Mouse (Mus musculus) liver, postnatal 0 days (tissue): ENCODE measurements around the gene Kyat3.
"Not testable (repeated sequence)": the region's sequence is repeated elsewhere in the genome, so short reads cannot be mapped to it uniquely, and the experiment has no call there.

Source experiments
- CTCF ChIP-seq: sonication (generic); IDR thresholded peaks from 2 replicates; pipeline ENCODE4 v1.5.1; 2016; ENCODE audit warnings: antibody characterized with exemption, low read depth
- EP300 ChIP-seq: IDR thresholded peaks from 2 replicates; pipeline ENCODE4 v1.6.1; 2016; ENCODE audit warnings: antibody characterized with exemption, low read depth, mild to moderate bottlenecking

DNA sequence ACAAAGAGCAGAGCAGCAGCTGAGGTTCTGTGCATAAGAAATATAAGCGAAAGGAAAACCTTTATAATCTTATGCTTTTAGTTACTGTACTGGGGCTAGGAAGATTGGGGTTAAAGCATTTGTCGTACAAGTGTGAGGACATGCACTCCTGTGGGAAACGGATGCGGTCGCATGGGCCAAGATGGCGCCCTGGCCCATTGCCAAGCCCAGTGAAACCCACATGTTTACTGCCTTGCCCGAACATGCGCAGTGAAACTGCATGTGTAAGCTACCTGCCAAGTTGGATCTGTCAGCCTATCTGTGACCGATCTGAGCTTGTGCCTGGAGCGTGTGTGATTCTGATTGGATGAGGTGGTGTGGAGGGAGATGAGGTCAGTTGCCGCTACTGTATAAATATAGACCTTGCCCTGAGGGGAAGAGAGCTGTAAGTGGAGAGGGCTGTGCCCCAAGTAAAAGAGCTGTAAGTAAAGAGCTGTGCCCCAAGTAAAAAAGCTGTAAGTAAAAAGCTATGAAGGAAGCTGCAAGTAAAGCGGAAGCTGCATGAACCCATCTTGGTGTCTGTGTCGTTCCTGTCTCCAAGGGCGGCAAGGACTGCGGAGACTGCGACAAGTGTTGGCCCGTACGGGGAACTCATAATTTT is 11.7 kb downstream of the Kyat3 start:
- TF ChIP-seq EP300, CTCF: not testable (repeated sequence)
